Mouse (Mus musculus) small intestine, adult 2 months (tissue): ENCODE measurements around the gene Vmn1r39. TPM values are rescaled to one million over a fixed set of nuclear protein-coding genes. Genes with fewer than 3 reads are reported as not detected.
"Not testable (repeated sequence)": the region's sequence is repeated elsewhere in the genome, so short reads cannot be mapped to it uniquely, and the experiment has no call there.

Source experiments
- H3K27ac ChIP-seq: fragments of 200-500 bp; 2 replicates; pipeline ENCODE4 v1.5.1; 2012; ENCODE audit warnings: low read depth, low read length, control low read depth, inconsistent platforms; ENCODE audit not compliant: insufficient read depth
- H3K27me3 ChIP-seq: fragments of 200-500 bp; 2 replicates; pipeline ENCODE4 v1.6.1; 2012; ENCODE audit warnings: mild to moderate bottlenecking, moderate library complexity, low read length, inconsistent platforms; ENCODE audit not compliant: control insufficient read depth, insufficient read depth
- H3K36me3 ChIP-seq: fragments of 200-500 bp; 2 replicates; pipeline ENCODE4 v1.6.1; 2012; ENCODE audit warnings: mild to moderate bottlenecking, low read length, control low read depth, inconsistent platforms; ENCODE audit not compliant: control insufficient read depth, insufficient read depth
- H3K4me1 ChIP-seq: fragments of 200-500 bp; 2 replicates; pipeline ENCODE4 v1.6.1; 2012; ENCODE audit warnings: low read length, inconsistent platforms, mixed read lengths; ENCODE audit not compliant: control insufficient read depth, insufficient read depth, insufficient read length
- H3K4me3 ChIP-seq: fragments of 200-500 bp; 2 replicates; pipeline ENCODE4 v1.5.1; 2012; ENCODE audit warnings: low read depth, mild to moderate bottlenecking, control low read depth, inconsistent platforms, low read length, moderate library complexity
- CTCF ChIP-seq: fragments of 200-500 bp; IDR thresholded peaks from 2 replicates; pipeline ENCODE4 v1.5.1; 2012; ENCODE audit warnings: low read depth, mild to moderate bottlenecking, control low read depth, inconsistent platforms, low read length, moderate library complexity, mixed read lengths; ENCODE audit not compliant: insufficient replicate concordance, insufficient read length; ENCODE audit errors: extremely low read depth
- POLR2A ChIP-seq: fragments of 200-500 bp; IDR thresholded peaks from 2 replicates; pipeline ENCODE4 v1.6.1; 2012; ENCODE audit warnings: low read depth, mild to moderate bottlenecking, control low read depth, inconsistent platforms, low read length, moderate library complexity
- WGBS: fragments of 180-500 bp; shearing (Covaris S2); methylation state at CpG from one replicate; pipeline ENCODE4 v1.1.7; 2018; 5-methylcytosine and 5-hydroxymethylcytosine counted together
- polyA plus RNA-seq: library from polyadenylated mRNA; depleted of rRNA; stranded (reverse); fragments of >200 nt; gene quantifications from 2 replicates; pipeline ENCODE4 v1.2.3, GENCODE M21; 2012; rRNA removed

The Vmn1r39 gene
- polyA plus RNA-seq, 1 experiment = not detected

DNA sequence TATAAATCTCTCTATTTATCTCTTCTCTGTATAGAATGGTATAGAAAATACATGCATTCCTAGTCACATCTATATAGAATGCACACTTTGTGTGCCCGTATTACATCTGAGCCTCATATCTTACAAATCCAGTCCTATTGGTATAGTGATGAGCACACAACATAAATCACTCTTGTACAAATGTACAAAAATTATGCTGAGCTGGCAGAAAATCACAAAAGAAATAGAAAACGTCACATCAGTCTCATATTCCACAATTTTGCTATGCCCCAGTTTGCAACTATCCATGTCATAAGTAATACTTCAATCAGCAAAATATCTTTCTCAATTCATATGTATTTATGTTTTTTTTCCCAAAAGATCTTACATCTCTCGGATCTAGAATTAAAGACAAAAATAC is 4.7 kb downstream of the Vmn1r39 start:
- no peaks in the 10 kb centered on the region for H3K4me1 ChIP-seq
- no peak overlapping the region for H3K4me3 ChIP-seq
- 81% methylated on average over 3 of the region's 3 CpGs for WGBS
- no peak overlapping the region for H3K27ac ChIP-seq
- TF ChIP-seq POLR2A (no peak), CTCF (no peak)
- H3K36me3 ChIP-seq = no peaks in the 10 kb centered on the region
- no peaks in the 10 kb centered on the region for H3K27me3 ChIP-seq

DNA sequence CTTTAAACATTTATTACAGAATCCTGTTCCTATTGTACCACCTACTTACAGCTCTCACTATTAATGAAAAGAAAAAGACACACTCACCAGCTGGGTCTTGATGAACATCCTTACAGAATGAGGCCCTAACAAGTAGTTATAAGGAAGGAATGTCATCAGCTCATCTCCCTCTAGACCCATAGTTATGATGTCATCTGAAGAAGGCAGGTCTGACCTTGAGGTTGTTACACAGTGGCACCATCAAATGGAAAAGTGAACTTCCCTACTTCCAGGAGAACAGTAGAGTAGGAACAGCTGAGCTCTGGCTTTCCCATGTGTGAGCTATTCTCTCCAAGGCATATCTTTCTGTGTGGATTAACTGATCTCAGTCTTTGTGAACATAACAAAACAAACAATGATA is 27.9 kb downstream of the Vmn1r39 start, which contains the start of gene Vmn1r38:
Gene Vmn1r38, minus strand, starts transcription at position 101 of the 400 bp plus-strand sequence.
- not testable (repeated sequence) for H3K27me3 ChIP-seq, H3K27ac ChIP-seq, H3K4me3 ChIP-seq, H3K4me1 ChIP-seq, H3K36me3 ChIP-seq

Other genes with a start within 250 kb of the Vmn1r39 start
- gene Vmn1r33, start 192.3 kb downstream of the Vmn1r39 start, polyA plus RNA-seq = not detected in 2 replicates
- gene Vmn1r34, start 166.7 kb downstream of the Vmn1r39 start, polyA plus RNA-seq = not detected in 2 replicates
- not detected in 2 replicates for gene Vmn1r35, start 124.7 kb downstream of the Vmn1r39 start, polyA plus RNA-seq
- gene Vmn1r36, start 91.4 kb downstream of the Vmn1r39 start, polyA plus RNA-seq = not detected in 2 replicates
- not detected in 2 replicates for gene Vmn1r37, start 81.2 kb downstream of the Vmn1r39 start, polyA plus RNA-seq
- not detected in 2 replicates for gene Vmn1r38, start 28.0 kb downstream of the Vmn1r39 start, polyA plus RNA-seq
- gene Gng12, start 85.8 kb upstream of the Vmn1r39 start, polyA plus RNA-seq = 31.3 and 73.9 TPM in 2 replicates
- 106 and 209 TPM in 2 replicates for gene Gadd45a, start 226.8 kb upstream of the Vmn1r39 start, polyA plus RNA-seq